Mouse (Mus musculus) NIH3T3 (cell line): Measurements from ENCODE around the gene Stub1.

Experiments used
- DNase-seq: peaks from one replicate; pipeline ENCODE4 v3.0.0-alpha.2; 2012; ENCODE audit warnings: low read depth

The Stub1 gene

DNA sequence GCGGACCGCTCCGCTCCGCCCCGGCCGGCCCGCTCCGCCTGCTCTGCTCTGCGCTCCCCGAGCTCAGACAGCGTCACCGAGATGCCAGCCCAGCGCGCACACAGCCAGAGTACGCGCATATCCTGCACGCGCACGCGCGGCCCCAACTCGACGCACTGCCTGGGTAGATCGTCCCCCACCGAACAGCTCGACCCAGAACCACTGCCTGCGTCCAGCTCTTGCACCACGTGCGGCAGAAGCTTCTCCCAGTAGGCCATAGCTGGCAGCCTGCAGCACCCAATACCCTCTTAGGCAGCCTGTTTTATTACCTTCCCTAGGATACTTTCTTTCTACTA, 3.8 kb upstream of the Stub1 start, which contains the start of gene Rhbdl1:
Gene Rhbdl1, minus strand, starts transcription at position 220 of the 335 bp plus-strand sequence.
- no peak for DNase-seq

DNA sequence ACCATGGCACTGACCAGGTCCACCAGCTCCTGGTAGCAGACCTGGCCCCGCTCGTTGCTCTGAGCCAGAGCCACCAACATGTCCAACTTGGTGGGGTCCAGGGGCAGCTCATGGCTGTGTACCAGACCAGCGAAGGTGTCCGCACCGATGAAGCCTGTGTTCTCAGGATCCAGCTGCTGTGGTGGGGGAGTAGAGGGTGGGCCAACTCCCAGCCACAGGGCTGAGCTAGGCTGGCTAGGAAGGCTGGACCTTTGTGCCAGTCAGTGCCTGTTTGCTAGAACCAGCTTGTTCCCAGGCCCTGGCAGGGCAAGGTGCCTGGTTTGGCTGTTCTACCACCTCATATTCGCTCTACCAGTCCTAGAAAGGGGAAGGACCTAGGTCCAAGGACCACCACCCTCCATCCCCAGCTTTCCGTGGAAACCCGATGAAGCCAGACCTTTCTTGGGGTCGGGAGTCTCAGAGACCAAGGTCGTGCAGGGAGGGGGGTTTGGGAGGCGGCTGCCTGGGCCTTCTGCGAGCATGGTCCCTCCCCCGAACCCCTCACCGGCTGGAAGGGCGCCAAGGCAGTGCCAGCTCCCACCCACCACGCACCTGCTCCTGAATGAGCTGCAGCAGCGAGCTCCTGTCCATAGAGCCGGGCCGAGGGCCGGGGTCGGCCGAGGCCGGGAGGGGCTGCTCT, 3.3 kb upstream of the Stub1 start:
- DNase-seq: no peak

DNA sequence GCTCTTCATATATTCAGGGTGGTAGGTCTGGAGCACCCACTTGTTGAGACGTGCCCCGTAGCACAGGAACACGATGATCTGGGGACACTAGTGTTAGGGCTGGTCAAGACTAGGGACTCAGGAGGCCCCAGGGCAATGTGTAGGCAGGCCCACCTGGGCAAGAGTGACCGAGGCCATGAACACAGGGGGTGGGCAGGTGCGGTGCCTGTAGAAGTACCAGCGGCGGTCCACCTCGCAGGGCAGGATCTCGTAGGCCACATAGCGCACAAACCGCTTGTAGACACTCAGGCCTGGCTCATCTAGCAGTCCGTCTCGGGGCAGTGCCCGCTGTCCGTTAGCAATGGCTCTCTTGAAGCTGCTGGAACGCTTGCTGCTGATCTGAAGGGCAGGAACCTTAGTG, 2.6 kb upstream of the Stub1 start:
- no peak for DNase-seq

DNA sequence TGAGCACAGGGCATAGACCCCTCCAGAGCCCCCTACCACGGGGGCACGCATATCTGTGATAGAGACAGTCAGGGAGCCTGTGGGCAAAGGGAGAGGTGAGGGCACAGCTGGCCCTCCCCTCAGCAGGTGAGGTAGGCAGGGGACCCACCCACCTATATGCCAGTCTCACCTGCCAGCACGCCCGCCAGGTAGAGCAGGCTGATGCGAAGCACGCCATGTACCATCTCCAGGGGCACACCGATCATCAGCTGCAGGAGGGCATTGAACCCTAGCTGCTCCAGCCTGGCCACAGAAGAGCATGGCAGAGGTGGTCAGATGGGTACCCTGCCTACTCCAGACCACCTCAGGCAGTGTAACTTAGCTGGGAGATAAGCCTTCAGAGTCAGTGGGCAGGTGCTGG, 2.1 kb upstream of the Stub1 start:
- no peak for DNase-seq

DNA sequence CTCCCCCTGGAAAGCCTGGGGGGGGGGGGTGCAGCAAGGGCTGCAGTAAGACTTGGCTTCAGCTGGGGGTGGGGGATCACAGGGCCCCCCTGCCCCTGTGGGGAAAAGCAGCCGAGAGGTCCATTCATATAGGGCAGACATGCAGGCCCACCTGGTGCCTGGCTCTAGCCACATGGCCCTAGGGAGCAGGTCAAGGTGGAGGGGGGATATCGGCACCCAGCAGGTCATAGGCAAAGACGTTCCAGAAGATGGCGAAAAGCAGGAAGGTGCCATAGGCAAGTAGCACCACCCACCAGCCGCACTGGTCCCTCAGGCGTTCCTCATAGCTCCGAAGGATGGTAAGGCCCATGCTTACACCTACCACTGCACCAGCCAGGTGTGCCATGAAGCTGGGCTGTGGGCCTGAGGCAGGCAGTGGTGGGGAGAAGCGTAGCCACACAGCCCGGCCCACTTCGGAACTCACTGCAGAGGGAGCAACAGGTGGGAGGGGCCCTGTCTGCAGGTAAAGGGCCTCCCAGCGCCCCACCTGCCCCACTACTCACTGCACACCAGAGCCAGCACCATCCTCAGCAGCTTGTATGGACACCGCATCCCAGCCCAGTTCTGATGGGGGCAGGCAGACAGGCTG, 1.5 kb upstream of the Stub1 start:
- no peak for DNase-seq

DNA sequence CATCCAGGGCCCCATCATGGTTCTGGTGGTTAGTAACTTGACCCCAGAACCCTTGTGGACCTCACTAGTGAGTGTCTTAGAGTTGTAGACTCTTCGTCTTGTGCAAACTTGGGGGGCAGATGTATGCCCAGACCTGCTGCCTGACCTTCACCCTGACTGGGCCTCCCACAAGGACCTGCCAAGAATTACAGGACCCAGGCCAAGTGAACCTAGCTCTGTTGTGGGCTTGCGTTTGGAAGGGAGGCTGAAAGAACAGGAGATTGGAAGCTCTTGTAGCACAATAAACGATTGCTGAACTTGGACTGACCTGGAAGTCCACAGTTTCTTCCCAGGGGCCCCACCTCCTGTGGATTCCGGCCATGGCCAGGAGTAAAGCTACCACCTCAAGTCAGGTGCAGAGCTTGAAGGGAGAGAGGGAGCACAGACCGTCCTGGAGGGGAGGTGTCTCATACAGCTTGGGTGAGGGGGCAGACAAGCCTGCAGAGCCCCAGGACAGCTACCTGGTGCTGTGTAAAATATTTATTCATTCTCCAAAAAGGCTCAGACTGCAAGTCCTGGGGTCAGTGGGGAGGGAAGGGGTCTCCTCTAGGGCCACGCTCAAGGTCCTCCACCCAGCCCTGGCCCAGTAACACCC, 874 bp upstream of the Stub1 start:
- peak; percentile 42 for DNase-seq

DNA sequence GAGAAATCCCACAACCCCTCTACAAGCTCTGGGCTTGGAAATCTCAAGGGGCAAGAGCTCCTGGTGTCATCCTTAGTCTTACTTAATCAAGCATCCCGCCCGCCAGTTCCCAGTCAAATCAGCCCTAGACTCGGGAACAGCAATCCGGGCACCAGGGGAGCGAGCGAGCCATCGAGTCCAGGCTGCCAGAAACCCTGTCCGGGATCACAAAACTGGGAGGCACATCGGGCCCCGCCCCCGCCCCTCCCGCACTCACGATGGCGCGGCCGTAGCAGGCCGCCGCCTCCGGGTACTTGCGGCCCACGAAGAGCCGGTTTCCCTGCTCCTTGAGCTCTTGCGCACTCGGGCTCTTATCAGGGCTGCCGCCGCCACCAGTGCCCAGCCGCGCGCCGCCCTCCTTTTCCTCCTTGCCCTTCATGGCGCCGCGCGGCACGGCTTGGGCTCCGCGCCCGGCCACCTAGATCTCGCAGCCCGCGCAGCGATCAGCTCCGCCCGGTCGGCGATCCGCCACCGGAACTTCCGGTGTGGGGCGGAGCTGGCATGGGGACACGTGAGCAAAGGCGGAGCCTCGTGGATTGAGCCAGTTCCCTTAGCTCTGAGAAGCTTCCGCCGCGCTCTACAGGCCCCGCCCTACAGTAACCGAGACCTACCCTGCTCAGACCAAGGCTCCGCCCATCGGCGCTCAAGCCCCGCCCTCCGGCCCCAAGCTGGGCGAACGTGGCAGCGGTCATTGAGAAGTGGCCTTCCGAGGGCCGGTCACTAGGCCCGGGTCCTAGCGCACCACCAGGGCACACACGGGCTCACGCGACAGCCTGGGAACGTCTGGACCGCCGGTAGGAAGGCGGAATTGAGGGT, 541 bp downstream of the Stub1 start:
- DNase-seq: peak; percentile 100

DNA sequence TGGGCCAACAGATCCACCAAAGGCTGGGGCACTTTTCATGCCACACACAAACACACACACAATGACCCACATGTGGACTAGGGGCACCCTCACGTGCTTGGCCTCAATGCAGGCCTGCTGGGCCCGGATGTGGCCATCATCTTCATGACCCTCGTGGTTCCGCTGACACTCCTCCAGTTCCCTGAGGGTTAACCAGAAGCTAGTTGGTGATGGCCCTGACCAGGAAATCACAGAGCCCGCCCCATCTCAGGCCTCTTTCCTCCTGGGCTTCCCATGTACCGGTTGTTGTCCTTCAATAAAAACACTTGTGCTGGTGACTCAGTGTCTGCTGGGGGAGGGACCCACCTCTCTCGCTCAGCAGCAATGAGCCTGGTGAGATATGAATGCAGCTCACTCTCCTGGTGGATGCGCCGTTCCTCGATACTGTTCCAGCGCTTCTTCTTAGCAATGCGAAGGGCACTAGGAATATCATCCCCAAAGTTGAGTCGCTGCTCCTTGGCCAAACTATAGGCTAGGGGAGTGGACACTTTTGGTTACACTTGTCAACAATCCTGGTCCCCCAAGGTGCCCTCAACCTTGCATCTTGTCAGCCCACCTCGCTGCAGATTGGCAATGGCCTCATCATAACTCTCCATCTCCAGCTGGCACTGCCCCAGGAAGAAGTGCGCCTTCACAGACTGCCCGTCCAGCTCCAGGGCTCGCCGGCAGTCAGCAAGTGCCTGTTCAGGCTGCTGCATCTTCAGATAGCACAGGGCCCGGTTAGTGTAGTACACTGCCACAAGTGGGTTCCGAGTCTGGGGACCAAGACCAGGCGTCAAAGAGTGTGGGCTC, 1.5 kb downstream of the Stub1 start:
- DNase-seq: peak; percentile 58

DNA sequence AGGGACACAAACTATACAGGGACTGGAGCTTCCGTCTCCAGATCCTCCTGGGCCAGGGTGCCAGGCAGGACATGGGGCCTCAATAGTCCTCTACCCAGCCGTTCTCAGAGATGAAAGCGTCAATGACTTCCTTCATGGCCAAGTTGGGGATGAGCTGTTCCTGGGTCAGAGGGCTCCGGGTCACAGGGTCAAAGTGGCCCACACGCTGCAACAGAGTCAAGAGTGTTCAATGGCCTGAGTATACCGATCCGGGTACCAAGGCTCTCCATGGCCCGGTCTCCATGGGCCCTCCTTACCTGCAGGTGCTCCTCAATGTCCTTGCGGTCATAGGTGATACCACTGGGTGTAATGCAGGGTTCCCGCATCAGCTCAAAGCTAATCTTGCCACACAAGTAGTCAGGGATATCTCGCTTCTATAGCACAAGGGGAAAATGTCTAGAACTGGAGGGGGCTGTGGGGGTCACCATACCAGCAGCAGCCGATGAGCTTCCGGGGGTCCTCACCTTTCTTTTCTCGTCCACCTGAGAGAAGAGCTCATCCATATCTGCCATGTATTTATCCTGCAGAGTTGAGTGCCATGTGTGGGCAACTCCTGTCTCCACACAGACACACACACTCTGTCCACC, 2.3 kb downstream of the Stub1 start:
- no peak for DNase-seq

DNA sequence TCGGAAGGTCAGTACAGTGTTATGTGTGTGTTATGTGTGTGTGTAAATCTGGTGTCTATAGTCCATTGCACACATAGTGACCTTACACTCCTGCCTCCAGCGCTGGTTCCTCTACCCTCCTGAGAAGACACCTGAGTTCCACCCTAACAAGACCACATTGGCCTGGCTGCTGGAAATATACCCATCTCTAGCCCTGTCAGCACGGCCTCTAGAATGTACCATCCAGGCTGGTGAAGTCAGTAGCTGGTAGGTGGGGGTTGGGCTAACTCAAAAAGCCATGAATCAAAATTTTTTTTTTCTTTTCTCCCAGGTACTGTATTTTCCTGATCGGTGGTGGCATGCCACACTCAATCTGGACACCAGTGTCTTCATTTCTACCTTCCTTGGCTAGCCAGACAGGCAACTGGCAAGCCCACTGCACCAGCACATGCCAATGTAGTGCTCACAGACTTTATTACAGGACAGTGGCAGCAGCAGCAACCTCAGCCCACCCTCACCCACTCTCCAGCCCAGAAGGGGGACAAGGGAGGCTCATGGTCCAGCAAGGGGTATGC, 2.9 kb downstream of the Stub1 start:
- DNase-seq: no peak

DNA sequence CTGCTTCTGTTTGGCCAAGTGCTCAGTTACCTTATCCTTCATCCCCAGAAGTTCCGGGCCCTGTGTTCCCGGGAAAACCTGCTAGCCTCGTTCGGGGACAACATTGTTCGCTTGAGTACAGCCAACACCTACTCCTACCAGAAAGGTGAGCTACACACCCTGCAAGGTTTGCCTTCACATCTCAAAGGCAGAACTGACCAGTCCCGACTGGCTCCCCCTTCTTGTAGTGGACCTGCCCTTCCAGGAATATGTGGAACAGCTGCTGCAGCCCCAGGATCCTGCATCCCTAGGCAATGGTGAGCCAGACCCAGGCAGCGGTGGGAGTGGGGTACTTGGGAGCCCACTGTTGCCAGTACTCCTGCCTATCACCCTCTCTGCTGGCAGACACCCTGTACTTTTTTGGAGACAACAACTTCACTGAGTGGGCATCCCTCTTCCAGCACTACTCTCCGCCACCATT, 3.6 kb downstream of the Stub1 start:
- DNase-seq: no peak

DNA sequence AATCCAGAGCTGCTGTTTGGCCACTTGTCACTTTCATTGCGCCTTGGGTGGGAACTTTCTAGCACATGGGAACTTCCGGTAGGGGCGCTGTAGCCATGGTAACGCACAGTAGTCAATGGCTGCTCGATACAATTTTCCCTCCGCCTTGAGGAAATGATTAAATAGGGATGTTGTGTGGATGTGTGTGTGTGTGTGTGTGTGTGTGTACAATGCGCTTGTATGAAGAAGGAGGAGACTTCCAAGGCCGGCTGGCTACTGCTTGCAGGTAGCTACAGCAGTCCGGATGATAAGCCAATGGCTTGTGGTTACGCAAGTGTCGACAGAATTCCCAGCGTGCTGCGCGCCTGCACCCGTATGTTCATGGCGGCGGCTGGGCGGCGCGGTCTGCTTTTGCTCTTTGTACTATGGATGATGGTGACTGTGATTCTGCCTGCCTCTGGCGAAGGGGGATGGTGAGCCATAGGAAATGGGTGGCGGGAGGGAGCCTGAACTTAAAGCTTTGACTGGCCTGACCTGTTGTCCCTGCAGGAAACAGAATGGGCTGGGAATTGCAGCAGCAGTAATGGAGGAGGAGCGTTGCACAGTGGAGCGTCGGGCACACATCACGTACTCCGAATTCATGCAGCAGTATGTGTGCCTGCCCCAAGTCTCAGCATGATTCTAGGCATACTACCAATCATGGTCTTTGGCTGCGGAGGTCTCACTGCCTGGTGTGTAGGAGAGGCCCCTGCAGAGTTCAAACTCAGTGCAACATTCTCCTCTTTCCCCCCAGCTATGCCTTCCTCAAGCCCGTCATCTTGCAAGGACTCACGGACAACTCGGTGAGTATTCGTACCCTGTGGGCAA, 4.3 kb downstream of the Stub1 start, which contains the start of gene Jmjd8:
Gene Jmjd8, plus strand, starts transcription at position 156 of the 846 bp plus-strand sequence.
- DNase-seq: peak; percentile 81

DNA sequence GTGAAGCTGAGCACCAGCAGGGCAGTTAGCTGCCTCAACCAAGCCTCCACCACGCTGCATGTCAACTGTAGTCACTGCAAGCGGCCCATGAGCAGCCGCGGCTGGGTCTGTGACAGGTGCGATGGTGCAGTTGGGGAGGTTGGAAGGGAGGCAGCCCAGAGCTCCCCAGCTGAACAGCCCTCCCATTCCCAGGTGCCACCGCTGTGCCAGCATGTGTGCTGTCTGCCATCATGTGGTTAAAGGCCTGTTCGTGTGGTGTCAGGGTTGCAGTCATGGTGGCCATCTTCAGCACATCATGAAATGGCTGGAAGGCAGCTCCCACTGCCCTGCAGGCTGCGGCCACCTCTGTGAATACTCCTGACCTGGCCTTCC, 5.0 kb downstream of the Stub1 start:
- DNase-seq: no peak

DNA sequence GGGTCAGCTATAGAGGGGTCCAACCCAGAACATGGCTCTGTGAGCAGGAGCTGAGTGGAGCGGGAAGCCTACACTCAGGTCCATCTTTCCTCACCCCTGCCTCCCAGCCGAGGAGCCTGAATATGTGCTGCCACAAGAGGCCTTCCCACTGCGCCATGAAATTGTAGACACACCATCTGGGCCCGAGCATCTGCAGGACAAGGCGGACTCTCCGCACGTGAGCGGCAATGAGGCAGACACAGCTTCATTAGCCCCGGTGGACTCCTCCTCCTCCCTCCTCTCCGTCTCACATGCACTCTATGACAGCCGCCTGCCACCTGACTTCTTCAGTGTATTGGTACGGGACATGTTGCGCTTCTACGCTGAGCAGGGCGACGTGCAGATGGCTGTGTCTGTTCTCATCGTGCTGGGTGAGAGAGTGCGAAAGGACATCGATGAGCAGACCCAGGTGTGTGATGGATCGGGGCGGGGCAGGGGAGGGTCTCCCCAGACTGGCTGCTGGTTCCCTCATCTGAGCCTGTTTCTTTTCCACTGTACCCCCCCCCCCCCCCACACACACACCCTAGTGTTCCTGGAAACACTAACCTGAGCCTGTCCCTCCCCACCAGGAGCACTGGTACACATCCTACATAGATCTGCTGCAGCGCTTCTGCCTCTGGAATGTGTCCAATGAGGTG, 5.5 kb downstream of the Stub1 start:
- DNase-seq: no peak

DNA sequence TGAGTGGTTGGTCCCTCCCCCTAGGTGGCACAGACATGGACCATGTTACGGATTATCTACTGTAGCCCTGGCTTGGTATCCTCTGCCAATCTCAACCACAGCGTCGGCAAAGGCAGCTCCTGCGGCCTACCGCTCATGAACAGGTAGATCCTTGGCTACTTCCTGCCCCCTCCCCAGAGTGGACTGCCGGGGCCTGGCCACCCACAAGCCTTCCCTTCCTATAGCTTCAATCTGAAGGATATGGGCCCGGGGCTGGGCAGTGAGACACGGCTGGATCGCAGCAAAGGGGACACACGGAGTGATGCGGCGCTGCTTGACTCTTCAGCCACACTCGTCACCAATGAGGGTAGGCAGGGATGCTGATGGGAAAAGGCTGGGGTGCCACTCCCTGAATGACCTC, 6.2 kb downstream of the Stub1 start:
- DNase-seq: no peak

DNA sequence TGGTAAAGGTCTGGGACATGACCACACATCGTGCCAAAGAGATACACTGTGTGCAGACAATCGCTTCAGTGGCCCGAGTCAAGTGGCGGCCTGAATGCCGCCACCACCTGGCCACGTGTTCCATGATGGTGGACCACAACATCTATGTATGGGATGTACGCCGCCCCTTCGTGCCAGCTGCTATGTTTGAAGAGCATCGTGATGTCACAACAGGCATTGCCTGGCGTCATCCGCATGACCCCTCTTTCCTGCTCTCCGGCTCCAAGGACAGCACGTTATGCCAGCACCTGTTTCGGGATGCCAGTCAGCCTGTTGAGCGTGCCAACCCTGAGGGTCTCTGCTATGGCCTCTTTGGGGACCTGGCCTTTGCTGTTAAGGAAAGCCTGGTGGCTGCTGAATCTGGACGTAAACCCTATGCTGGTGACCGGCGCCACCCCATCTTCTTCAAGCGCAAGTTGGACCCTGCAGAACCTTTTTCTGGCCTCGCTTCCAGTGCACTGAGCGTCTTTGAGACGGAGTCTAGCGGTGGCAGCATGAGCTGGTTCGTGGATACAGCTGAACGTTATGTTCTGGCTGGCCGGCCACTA, 7.1 kb downstream of the Stub1 start:
- DNase-seq: no peak

DNA sequence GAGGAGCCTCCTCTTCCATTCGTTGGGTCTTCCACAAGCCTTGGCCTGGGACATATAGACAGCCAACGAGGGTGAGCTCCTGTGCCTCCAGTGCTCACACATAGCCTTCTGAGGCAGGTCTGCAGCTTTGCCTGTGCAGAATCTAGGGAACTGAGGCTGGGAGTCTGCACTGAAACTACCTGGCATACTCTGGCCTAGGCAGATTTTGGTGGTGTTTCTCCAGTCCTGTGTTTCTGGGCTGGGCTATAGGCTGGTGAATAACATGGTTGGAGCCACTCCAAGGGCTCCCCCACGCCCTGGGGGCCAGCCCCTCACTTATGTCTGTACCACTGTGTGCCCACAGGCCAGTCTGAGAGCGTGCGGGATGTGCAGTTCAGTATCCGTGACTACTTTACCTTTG, 7.9 kb downstream of the Stub1 start:
- no peak for DNase-seq

DNA sequence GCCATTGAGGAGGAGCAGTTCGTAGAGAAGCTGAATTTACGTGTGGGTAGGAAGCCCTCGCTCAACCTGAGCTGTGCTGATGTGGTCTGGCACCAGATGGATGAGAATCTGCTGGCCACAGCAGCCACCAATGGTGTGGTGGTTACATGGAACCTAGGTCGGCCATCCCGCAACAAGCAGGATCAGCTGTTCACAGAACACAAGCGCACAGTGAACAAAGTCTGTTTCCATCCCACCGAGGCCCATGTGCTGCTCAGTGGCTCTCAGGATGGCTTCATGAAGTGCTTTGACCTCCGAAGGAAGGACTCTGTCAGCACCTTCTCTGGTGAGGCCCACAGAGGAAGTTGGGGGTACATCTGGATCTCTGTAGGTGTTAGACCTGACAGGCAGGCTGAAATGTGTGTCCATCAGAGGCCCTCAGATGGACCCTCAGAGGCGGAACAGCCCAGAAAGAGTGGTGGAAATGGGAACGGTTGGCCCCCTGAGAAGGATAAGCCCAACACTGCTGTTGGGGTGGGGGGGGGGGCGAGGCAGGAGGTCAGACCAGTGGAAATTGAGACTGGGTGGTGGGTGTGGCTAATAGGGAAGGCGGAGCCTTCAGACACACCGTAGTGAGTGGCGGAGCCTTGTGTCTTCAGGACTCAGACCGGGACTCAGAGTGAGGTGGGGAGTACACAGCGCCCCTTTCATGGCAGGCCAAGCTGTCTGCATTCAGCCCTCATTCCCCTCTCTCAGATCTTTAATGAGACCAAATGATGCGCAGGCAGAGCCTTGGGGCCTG, 8.7 kb downstream of the Stub1 start:
- DNase-seq: no peak
